Mouse (Mus musculus): ENCODE measurements around the gene Obp1a. TPM values are rescaled to one million over a fixed set of nuclear protein-coding genes. Genes with fewer than 3 reads are reported as not detected.

Obp1a gene
- polyA plus RNA-seq (2012; ENCODE audit: insufficient read depth, low replicate concordance) = not detected in 2 replicates

DNA sequence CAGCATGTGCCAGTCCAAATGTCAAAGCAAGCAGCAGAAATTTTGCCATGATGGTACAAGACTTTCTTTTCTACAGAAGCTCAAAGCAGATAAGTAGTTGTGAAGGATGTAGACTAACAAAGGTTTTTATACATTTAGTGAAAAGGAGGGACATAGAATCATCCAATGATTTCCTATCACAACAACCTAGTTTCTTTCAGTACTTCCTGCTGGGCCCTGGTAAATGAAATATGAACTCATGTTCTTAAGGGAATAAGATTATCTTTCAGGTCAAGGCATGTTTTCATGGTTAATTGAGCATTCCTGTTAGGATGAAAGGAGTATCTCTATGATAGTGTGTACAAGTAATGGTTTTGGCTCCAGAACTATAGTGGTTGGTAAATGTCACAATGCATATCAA is at the start of gene Obp1a:
Obp1a (minus strand) TSS at position 101 of the 400 bp plus-strand sequence.
- H3K27me3 ChIP-seq (replicated peaks) = peaks cover 2% of the 10 kb centered on the region
- H3K4me3 ChIP-seq (replicated peaks) = no peak within 1 kb of the TSS
- no peaks in the 10 kb centered on the region for H3K36me3 ChIP-seq (replicated peaks; ENCODE audit: low read length)
- no peaks in the 10 kb centered on the region for H3K9me3 ChIP-seq
- no peaks in the 10 kb centered on the region for H3K4me1 ChIP-seq
- TF ChIP-seq GATA1 (IDR thresholded peaks at IDR 0.05; ENCODE audit: borderline replicate concordance, low read length) (no peak), FLI1 (IDR thresholded peaks at IDR 0.05; ENCODE audit: low read length) (no peak)

DNA sequence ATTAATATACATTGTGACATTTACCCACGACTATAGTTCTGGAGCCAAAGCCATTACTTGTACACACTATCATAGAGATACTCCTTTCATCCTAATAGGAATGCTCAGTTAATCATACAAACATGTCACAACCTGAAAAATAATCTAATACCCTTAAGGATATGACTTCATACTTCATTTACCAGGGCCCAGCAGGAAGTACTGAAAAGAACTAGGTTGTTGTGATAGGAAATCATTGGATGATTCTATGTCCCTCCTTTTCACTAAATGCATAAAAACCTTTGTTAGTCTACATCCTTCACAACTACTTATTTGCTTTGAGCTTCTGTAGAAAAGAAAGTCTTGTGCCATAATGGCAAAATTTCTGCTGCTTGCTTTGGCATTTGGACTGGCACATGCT is 34.0 kb upstream of the Obp1a start, which contains the start of gene Gm5938:
Gm5938 (plus strand) TSS at position 301 of the 400 bp plus-strand sequence.
- Histone ChIP-seq H3K9me3 (no peaks in the 10 kb centered on the region), H3K4me1 (no peaks in the 10 kb centered on the region), H3K4me3 (replicated peaks) (no peak within 1 kb of the TSS), H3K36me3 (replicated peaks; ENCODE audit: low read length) (no peaks in the 10 kb centered on the region), H3K27me3 (replicated peaks) (no peaks in the 10 kb centered on the region)
- TF ChIP-seq GATA1 (IDR thresholded peaks at IDR 0.05; ENCODE audit: borderline replicate concordance, low read length) (no peak), FLI1 (IDR thresholded peaks at IDR 0.05; ENCODE audit: low read length) (no peak)

Other genes starting within 250 kb of the Obp1a start
- not detected in 2 replicates for gene Pbsn, start 237.8 kb downstream of the Obp1a start, polyA plus RNA-seq (2012; ENCODE audit: insufficient read depth, low replicate concordance)
- not detected in 2 replicates for gene Gm14744, start 226.6 kb downstream of the Obp1a start, polyA plus RNA-seq (2012; ENCODE audit: insufficient read depth, low replicate concordance)
- gene 5430402E10Rik, start 166.3 kb downstream of the Obp1a start, polyA plus RNA-seq (2012; ENCODE audit: insufficient read depth, low replicate concordance) = not detected in 2 replicates
- gene Gm5938, start 34.1 kb upstream of the Obp1a start, polyA plus RNA-seq (2012; ENCODE audit: insufficient read depth, low replicate concordance) = not detected in 2 replicates
- not detected in 2 replicates for gene Obp1b, start 95.4 kb upstream of the Obp1a start, polyA plus RNA-seq (2012; ENCODE audit: insufficient read depth, low replicate concordance)
- not detected in 2 replicates for gene Gm14743, start 154.5 kb upstream of the Obp1a start, polyA plus RNA-seq (2012; ENCODE audit: insufficient read depth, low replicate concordance)